Mouse (Mus musculus) spleen, postnatal 36 days (tissue): ENCODE results near the gene Gcgr.
"Not testable (repeated sequence)": the region's sequence is repeated elsewhere in the genome, so short reads cannot be mapped to it uniquely, and the experiment has no call there.

Source experiments
- DNase-seq, 2 experiments: peaks; one replicate each; pipeline ENCODE4 v3.0.0; 2022; ENCODE audit warnings: low spot score in 2 of 2, mixed read lengths in 1 of 2

The Gcgr gene

GRCm38 (mm10) chr11:120538485-120538884, 8.0 kb downstream of the Gcgr start:
- DNase-seq, result no peak

DNA sequence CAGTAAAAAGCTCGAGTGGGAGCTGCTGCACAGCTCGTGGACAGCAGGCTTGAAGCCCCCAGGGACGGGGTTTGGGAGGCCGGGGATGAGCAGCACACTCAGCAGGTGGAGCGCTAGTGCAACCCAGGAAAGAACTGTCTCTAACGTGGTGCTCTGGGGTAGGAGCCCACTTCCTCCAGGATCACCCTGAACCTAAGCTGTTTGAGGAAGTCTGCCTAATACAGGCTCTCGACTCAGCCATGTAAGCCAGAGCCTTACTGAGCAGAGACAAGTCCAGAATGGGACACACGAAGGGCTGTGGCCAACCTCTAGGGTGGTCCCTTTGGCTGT, 8.4 kb downstream of the Gcgr start:
- no peak for DNase-seq

DNA sequence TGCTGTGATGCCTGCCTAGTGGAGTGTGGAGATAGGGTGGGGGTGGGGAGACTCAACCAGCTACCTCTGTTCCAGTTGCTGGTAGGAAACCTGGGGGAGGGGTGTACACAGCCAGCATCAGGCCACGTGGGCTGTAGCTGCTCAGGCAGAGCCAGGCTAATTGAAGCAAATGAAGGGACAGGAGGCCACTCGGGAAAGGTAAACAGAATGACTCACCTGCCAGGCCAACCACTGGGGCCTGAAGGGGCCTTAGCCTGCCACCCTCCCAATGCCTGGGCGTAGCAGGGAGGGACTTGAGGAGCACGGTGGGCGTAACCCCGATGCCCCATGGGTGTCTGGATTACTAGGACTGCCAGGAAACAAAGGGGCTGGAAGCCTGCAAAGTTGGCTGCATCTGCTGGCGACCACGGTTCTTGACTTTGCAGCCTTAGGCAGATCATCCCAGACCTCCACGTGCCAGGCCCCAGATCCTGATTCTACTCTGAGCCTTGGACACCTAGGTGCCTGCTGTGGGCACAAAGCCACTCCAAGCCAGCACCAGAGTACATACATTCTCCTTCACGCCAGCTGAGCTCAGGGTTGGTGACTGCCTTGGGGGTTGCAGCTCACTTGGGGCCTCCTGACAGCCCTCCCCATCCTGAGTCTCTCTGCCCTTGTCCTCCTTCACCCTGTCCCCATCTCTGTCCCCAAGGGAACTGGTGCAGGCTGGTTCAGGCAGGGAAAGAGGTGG, 9.0 kb downstream of the Gcgr start:
- DNase-seq, result no peak

DNA sequence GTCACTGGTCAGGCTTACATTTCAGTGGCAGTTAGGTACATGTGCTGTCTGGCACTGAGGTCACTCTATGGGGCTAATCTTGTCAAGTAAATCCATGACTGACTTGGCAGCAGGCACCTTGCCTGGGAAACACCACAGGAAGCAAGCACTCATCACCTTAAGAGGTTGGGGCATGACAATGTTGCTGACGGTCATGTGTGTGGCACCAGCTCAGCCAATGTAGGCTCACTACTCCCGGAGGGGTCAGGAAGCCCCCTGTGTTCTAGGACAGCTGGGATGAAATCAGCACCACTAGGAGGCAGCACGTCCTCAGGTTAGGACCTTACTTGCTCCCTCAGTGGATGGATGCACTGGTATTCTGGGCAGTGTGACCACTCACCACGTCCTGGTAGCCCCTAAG, 11.4 kb downstream of the Gcgr start:
- no peak for DNase-seq

DNA sequence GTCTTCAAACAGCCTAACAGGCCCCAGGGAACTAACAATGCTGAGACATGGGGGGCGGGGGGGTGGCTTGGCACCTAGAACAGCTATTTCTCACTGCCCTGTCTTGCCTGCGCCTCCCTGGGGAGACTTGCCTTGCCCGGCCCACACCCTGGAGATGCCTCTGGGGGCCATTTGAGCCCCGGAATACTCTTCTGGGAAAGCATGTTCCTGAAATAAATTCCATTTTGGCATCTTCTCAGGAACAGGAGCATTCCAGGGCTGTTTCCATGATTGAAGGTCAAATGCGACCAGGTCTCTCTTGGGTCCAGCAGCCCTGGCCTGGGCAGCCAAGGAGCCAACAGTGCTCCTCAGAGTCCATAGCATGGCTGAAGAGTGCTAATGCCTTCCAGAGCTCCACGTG, 11.9 kb downstream of the Gcgr start:
- no peak for DNase-seq

- no peak for DNase-seq
These were observed 15.5 kb downstream of the Gcgr start for GRCm38 (mm10) chr11:120545964-120546363.

GRCm38 (mm10) chr11:120547469-120547868, 17.0 kb downstream of the Gcgr start:
- no peak for DNase-seq

DNA sequence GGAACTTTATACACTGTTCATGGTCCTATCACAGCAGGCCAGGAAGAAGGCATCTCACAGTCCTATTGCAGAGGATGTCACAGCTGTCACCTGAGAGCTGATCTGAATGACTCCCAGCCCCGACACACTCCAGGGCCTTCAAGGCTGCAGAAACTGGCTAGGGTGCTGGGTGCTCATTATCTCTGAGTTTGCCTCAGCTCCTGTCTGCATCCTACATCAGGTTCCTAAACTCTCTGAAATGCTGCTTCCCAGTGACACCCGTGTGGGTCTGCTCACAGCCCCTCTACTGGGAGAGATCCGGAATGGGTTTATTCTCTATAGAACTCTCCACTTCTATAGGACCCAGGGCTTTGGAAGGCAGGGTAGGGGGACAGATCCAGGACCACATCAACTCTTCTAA, 17.7 kb downstream of the Gcgr start:
- no peak for DNase-seq

DNA sequence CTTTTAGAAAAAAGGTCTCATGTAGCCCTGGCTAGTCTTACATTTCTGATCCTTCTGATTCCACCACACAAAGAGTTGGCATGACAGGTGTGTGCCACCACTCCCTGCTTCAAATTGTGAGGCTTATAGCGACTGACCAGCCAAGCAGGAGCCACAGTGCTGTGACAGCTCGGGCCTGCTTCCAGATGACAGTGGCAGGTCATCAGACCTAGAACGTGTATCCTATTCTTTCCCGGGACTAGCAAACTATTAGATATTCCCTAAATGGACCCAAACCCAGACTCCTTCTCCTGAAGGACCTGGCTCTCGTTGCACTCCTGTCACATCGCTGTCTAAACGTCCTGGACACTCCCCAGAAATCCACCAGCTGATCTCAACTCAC, 18.3 kb downstream of the Gcgr start:
- DNase-seq, result no peak

- peak; percentile 93 for DNase-seq
These were observed 18.9 kb downstream of the Gcgr start, which contains the start of gene Mcrip1 for GRCm38 (mm10) chr11:120549168-120549945. TSS of gene Mcrip1 (minus strand) at chr11:120549727.

- DNase-seq, result no peak
These were observed 19.7 kb downstream of the Gcgr start for GRCm38 (mm10) chr11:120549986-120550809.

DNA sequence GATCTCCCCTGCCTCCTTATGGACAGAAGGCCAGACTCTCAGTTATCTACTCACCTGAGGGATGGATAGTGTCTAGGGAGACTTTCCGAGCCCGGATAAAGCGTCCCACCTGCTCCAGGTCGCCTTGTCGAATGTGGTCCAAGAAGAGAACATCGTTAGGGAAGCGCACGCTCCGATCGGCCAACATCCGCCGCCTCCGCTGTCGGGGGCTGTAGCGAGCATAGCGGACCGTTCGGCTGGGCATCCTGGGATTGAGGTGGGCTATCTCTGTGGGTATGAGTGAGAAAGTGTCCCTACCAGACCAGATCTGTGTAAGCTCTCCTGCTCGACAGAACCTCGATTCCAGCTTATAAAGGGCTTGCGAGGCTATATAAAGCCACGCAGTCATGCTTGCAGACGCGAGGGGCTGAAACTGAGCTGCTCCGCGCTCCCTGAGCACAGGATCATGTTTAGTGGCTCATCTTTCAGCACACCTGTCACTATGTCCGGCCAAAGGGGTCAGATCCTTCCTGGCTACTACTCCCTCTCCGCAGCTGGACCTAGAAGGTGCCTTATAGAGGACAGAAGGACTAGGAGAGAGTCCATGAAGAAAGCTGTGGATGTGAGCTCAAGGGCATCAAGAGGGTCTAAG, 20.4 kb downstream of the Gcgr start, which contains the start of gene Ppp1r27:
Gene Ppp1r27, minus strand, starts transcription at position 323 of the 631 bp plus-strand sequence.
- DNase-seq, result no peak

- no peak for DNase-seq
These were observed 22.2 kb downstream of the Gcgr start for GRCm38 (mm10) chr11:120552736-120553135.

DNA sequence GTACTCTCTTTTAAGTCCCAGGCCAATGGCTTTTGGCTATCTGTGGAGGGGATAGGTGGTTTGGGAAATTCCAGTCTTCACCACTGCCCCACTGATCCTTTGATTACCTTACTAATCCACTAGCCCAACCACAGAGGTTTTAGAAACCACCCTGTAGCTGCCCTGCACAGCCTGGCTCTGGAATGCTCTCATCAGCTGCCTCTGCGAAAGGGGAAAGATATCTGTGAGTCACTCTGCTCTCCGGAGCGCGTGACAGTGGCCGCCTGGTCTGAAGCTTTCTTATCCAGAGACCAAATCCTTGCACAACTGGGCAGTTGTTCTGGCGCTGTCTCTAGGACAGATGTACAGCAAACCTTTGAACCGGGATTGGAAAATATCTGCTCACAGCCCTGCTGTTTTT, 24.3 kb downstream of the Gcgr start:
- DNase-seq, result no peak

GRCm38 (mm10) chr11:120555260-120555659, 24.8 kb downstream of the Gcgr start:
- DNase-seq, result no peak

DNA sequence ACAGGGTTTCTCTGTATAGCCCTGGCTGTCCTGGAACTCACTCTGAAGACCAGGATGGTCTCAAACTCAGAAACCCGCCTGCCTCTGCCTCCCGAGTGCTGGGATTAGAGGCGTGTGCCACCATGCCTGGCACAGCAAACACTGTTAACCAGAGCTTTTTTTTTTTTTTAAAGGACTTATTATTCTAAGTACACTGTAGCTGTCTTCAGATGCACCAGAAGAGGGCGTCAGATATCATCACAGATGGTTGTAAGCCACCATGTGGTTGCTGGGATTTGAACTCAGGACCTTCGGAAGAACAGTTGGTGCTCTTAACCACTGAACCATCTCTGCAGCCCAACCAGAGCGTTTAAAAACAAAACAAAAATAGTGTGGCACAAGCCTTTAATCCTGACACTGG, 28.3 kb downstream of the Gcgr start:
- not testable (repeated sequence) for DNase-seq

DNA sequence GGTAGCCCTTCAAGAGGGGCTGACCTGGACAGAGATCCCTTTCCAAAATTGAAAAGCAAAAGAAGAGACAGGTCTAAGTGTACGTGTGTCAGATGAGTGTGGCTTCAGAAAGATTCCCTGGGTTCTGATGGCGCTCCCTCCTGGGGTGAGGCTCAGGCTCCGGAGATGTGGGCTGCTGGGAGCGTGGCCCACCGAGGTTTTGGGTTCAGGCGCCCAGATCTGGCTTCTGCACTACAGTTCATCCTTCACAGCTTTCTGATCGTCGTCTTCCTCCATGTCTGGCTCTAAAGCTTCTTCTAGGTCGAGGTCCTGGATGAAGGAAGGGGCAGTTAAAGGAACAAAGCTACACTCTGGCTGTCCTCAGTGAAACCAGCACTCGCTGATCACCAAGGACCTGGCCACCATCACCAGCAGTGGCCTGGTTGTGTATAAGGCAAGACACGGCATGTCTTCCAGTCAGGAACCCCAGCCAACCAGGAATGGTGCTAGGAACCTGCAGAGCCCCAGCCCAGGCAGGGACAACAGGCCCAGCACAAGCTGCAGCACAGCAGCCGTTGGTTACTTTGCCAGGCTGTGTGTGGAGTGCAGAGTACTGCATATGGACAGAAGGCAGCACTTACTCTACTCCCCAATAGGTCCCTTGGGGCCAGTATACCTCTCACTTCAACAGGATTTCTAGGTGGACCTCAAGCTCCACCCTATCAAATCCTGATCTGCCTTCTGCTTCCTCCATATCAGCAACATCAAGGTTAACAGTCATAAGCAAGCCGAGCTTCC, 30.6 kb downstream of the Gcgr start:
- no peak for DNase-seq

DNA sequence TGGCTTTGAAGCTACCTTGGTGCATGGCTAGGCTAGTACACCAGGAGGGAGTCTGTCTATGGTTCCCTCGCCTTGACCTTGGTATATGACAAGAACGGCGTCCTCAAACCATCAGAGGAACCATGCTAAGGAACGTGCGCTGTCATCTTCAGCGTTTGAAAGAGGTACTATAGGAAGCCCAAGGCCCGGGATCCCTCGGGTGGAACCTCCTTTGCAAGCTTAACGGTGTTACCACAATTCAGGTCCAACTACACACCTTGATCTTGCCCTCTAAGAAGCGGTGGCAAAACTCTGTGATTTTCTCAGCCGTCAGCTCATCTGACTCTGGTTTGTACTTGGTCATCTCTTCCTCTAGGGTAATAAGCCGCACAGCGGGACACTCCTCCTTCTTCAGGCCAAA, 32.5 kb downstream of the Gcgr start:
- DNase-seq, result no peak

GRCm38 (mm10) chr11:120565114-120565513, 34.6 kb downstream of the Gcgr start:
- DNase-seq, result no peak

- DNase-seq, result no peak
These were observed 37.8 kb downstream of the Gcgr start for GRCm38 (mm10) chr11:120568324-120568723.

DNA sequence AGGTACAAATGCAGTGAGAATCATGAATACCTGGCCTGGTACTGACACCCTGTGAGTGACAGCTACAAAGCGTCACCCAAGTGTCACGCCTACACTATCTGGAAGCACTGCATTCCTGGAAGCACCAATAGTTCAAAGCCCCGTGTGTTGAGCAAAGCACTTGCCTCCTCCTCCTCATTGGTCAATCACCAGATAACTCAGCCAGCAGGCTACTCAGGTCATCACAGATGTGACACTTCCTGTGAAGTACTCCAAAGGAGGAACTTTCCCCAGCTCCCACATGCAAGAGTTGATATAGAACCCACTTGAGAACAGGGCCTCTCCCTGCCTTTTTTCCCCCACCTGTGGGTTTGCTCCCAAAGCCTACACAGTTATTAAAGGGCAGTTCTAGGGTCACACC, 40.6 kb downstream of the Gcgr start:
- no peak for DNase-seq
